In genomic region chr12:37050596-37050995, GRCm38 (mm10) we compare ENCODE assay signal across 20 mouse cellular contexts. TPM values are rescaled to one million over a fixed set of nuclear protein-coding genes. Genes with fewer than 3 reads are reported as not detected.
DNase-seq lines count a peak whose midpoint lies in the region; ATAC-seq and TF ChIP-seq lines count a peak whose summit lies in the region.
"Had no signal": no experiment of that assay in that cellular context is flagged by ENCODE, and none has a peak within 500 bp of the region (broad histone marks: within the 10 kb centered on the region; RNA-seq: fewer than 3 reads in every experiment).

No protein-coding gene starts in this region.

- no peak overlapping the region for H3K9ac ChIP-seq in kidney, embryonic 14.5 days (ENCODE audit: low read depth, low read length)
- H3K9ac ChIP-seq in lung, postnatal 0 days (replicated peaks; ENCODE audit: low read depth), result no peak overlapping the region
- H3K9ac ChIP-seq: embryonic facial prominence, embryonic 12.5 days; liver, embryonic 13.5 days; midbrain, embryonic 15.5 days had no signal

- no peak for TF ChIP-seq EP300 in lung, postnatal 0 days (IDR thresholded peaks at IDR 0.05)

- no peak overlapping the region for H3K4me3 ChIP-seq in kidney, embryonic 14.5 days (ENCODE audit: low read length)
- no peak overlapping the region for H3K4me3 ChIP-seq in lung, postnatal 0 days (ENCODE audit: low read depth, low read length)
- H3K4me3 ChIP-seq: embryonic facial prominence, embryonic 12.5 days; liver, embryonic 13.5 days; midbrain, embryonic 15.5 days had no signal

- no peaks in the 10 kb centered on the region for H3K36me3 ChIP-seq in kidney, embryonic 14.5 days (ENCODE audit: control insufficient read depth, insufficient read depth, low read length)
- H3K36me3 ChIP-seq in lung, postnatal 0 days (ENCODE audit: insufficient read depth, low read length), result no peaks in the 10 kb centered on the region
- H3K36me3 ChIP-seq: embryonic facial prominence, embryonic 12.5 days; liver, embryonic 13.5 days; midbrain, embryonic 15.5 days had no signal

- H3K4me2 ChIP-seq in kidney, embryonic 14.5 days (replicated peaks; ENCODE audit: low read depth, low read length), result no peak overlapping the region
- H3K4me2 ChIP-seq in lung, postnatal 0 days (replicated peaks; ENCODE audit: low read depth, low read length), result no peak overlapping the region
- H3K4me2 ChIP-seq: embryonic facial prominence, embryonic 12.5 days; liver, embryonic 13.5 days; midbrain, embryonic 15.5 days had no signal

- WGBS in kidney, embryonic 14.5 days, result 40% methylated on average over 1 of the region's 1 CpGs
- 20% methylated on average over 1 of the region's 1 CpGs for WGBS in lung, postnatal 0 days

- no peak for ATAC-seq in kidney, embryonic 14.5 days (ENCODE audit: low FRiP score, low TSS enrichment)
- ATAC-seq in lung, postnatal 0 days, result no peak
- ATAC-seq: activated CD4-positive, CD25-positive, alpha-beta regulatory T cell, adult 4 months; hindbrain, postnatal 0 days; midbrain, embryonic 15.5 days; Patski had no signal

- H3K9me3 ChIP-seq in kidney, embryonic 14.5 days (ENCODE audit: control insufficient read depth, low read length), result no peaks in the 10 kb centered on the region
- H3K9me3 ChIP-seq in lung, postnatal 0 days (ENCODE audit: low read length), result no peaks in the 10 kb centered on the region
- H3K9me3 ChIP-seq: embryonic facial prominence, embryonic 12.5 days; liver, embryonic 13.5 days; midbrain, embryonic 15.5 days had no signal

- no peaks in the 10 kb centered on the region for H3K27me3 ChIP-seq in kidney, embryonic 14.5 days (ENCODE audit: control insufficient read depth, insufficient read depth, low read length)
- H3K27me3 ChIP-seq in lung, postnatal 0 days (replicated peaks; ENCODE audit: insufficient read depth, low read length), result no peaks in the 10 kb centered on the region
- H3K27me3 ChIP-seq: embryonic facial prominence, embryonic 12.5 days; liver, embryonic 13.5 days; midbrain, embryonic 15.5 days; Patski had no signal

- H3K27ac ChIP-seq in kidney, embryonic 14.5 days (ENCODE audit: low read depth, low read length), result no peak overlapping the region
- no peak overlapping the region for H3K27ac ChIP-seq in lung, postnatal 0 days (ENCODE audit: low read length)
- H3K27ac ChIP-seq: embryonic facial prominence, embryonic 12.5 days; hindbrain, postnatal 0 days; liver, embryonic 13.5 days; midbrain, embryonic 15.5 days had no signal

- no peaks in the 10 kb centered on the region for H3K4me1 ChIP-seq in kidney, embryonic 14.5 days (ENCODE audit: control insufficient read depth, insufficient read depth, low read length)
- no peaks in the 10 kb centered on the region for H3K4me1 ChIP-seq in lung, postnatal 0 days (ENCODE audit: insufficient read depth, low read depth, low read length)
- H3K4me1 ChIP-seq: embryonic facial prominence, embryonic 12.5 days; liver, embryonic 13.5 days; midbrain, embryonic 15.5 days had no signal

- peak; percentile 23 to 60 for DNase-seq in heart, adult 18-20 months
- DNase-seq in heart, adult 11 months, result no peak
- DNase-seq in kidney, adult 9 months, result peak; percentile 38
- peak; percentile 29 for DNase-seq in lung, postnatal 0 days (ENCODE audit: low spot score)
- no peak for DNase-seq in lung, adult 18-20 months
- no peak for DNase-seq in layer of hippocampus, postnatal 25 days (ENCODE audit: extremely low spot score in 1 of 2, low spot score in 1 of 2)
- DNase-seq: adrenal gland, postnatal 14 days; cerebellum, adult 8-10 months; gastrocnemius, postnatal 14 days; kidney, adult 11 months; liver, embryonic 13.5 days had no signal

- no peak for TF ChIP-seq CTCF in lung, postnatal 0 days (IDR thresholded peaks at IDR 0.05)

RNA-seq across cellular contexts. Expression of gene Meox2, which starts 57.7 kb away (rescaled TPM):
- total RNA-seq in heart, adult 18-20 months (2021), result 1 to 10 TPM; 5.8 to 8.5 TPM
- 13.6 and 16.6 TPM in 2 replicates for polyA plus RNA-seq in kidney, embryonic 14.5 days (2014; fragmentation: Nextera tagmentation; extraction: Ambion mirVana)
- polyA plus RNA-seq in lung, postnatal 0 days (2015; fragmentation: Nextera tagmentation; extraction: Ambion mirVana), result 42.1 and 56.5 TPM in 2 replicates
- total RNA-seq in layer of hippocampus, postnatal 25 days (2021), result not detected
- total RNA-seq: common myeloid progenitor, adult 5-6 weeks; layer of hippocampus, adult 18-20 months; megakaryocyte, adult 5-6 weeks had no signal
- polyA plus RNA-seq: activated CD4-positive, CD25-positive, alpha-beta regulatory T cell, adult 4 months; Patski had no signal

Comparison
In these comparisons a context has a peak if more than half of its experiments do, and no peak if none do; other contexts are left out.
1. DNase-seq: peak in heart, adult 18-20 months (2 of 2), kidney, adult 9 months (single experiment) and lung, postnatal 0 days (single experiment); none in heart, adult 11 months (single experiment), lung, adult 18-20 months (0 of 2) and layer of hippocampus, postnatal 25 days (0 of 2).
2. RNA of gene Meox2, which starts 57.7 kb away (total RNA-seq): 5.8 to 8.5 TPM in heart, adult 18-20 months; not detected in layer of hippocampus, postnatal 25 days; every median in the first group is over 4 times any median in the second.